Mouse (Mus musculus): Measurements from ENCODE around the gene Fsd2.

GRCm38 (mm10) chr7:81528918-81529317, 37.8 kb downstream of the Fsd2 start:
- TF ChIP-seq CTCF (IDR thresholded peaks at IDR 0.05; ENCODE audit: borderline replicate concordance, insufficient read depth, low read depth, low read length) (no peak), POLR2A (IDR thresholded peaks at IDR 0.05; ENCODE audit: borderline replicate concordance, insufficient read depth, low read length) (no peak)

All from cerebellum, adult 2 months (tissue).